Mouse (Mus musculus) stomach, embryonic 14.5 days (tissue): Measurements from ENCODE around the gene Znhit1. TPM values are rescaled to one million over a fixed set of nuclear protein-coding genes. Genes with fewer than 3 reads are reported as not detected.
"Not testable (repeated sequence)": the region's sequence is repeated elsewhere in the genome, so short reads cannot be mapped to it uniquely, and the experiment has no call there.

Experiments
- ATAC-seq: fragments of 200-750 bp; cut with Nextera tagmentation; 2 replicates; pipeline ENCODE4 v1.8.0; 2017; ENCODE audit warnings: low read depth, moderate TSS enrichment; ENCODE audit not compliant: insufficient number of reproducible peaks, insufficient read depth, low FRiP score
- H3K27ac ChIP-seq: fragments of 300-500 bp; sonication (generic); 2 replicates; pipeline ENCODE4 v1.5.1; 2014; ENCODE audit warnings: mild to moderate bottlenecking, low read length, moderate library complexity, mixed read lengths
- H3K27me3 ChIP-seq: fragments of 300-500 bp; sonication (generic); 2 replicates; pipeline ENCODE4 v1.6.1; 2014; ENCODE audit warnings: low read length, control low read depth, mixed read lengths; ENCODE audit not compliant: control insufficient read depth, insufficient read depth
- H3K36me3 ChIP-seq: fragments of 300-500 bp; sonication (generic); 2 replicates; pipeline ENCODE4 v1.6.1; 2014; ENCODE audit warnings: mild to moderate bottlenecking, control low read depth, low read length, moderate library complexity, mixed read lengths; ENCODE audit not compliant: control insufficient read depth, insufficient read depth
- H3K4me1 ChIP-seq: fragments of 300-500 bp; sonication (generic); 2 replicates; pipeline ENCODE4 v1.6.1; 2014; ENCODE audit warnings: low read length, control low read depth, mixed read lengths; ENCODE audit not compliant: control insufficient read depth, insufficient read depth
- H3K4me2 ChIP-seq: fragments of 300-500 bp; sonication (generic); replicated peaks from 2 replicates; pipeline ENCODE4 v1.6.1; 2014; ENCODE audit warnings: low read depth, low read length, control low read depth
- H3K4me3 ChIP-seq: fragments of 300-500 bp; sonication (generic); 2 replicates; pipeline ENCODE4 v1.5.1; 2014; ENCODE audit warnings: low read depth, low read length, control low read depth
- H3K9ac ChIP-seq: fragments of 300-500 bp; sonication (generic); replicated peaks from 2 replicates; pipeline ENCODE4 v1.6.1; 2014; ENCODE audit warnings: low read depth, mild to moderate bottlenecking, control low read depth, low read length, moderate library complexity, mixed read lengths
- H3K9me3 ChIP-seq: fragments of 300-500 bp; sonication (generic); 2 replicates; pipeline ENCODE4 v1.6.1; 2016; ENCODE audit warnings: low read depth, low read length, control low read depth; ENCODE audit not compliant: control insufficient read depth
- WGBS: fragments of 180-500 bp; shearing (Covaris S2); extraction: QIAGEN DNeasy Blood & Tissue Kit; methylation state at CpG from one replicate; pipeline ENCODE4 v1.1.7; 2014; 5-methylcytosine and 5-hydroxymethylcytosine counted together
- polyA plus RNA-seq: library from polyadenylated mRNA; unstranded; fragments of >200 nt; fragmentation: Nextera tagmentation; extraction: Ambion mirVana; gene quantifications from 2 replicates; pipeline ENCODE4 v1.2.1, GENCODE M21; 2014

Gene Znhit1
- polyA plus RNA-seq, 1 experiment from 2014 or later = 108 TPM

- H3K4me1 ChIP-seq = peaks cover 14% of the 10 kb centered on the region
- H3K9ac ChIP-seq = no peak overlapping the region
- H3K36me3 ChIP-seq = 0 out of 2 replicates have a peak, but pooled peaks cover 4% of the 10 kb centered on the region
- H3K4me2 ChIP-seq = no peak overlapping the region
- WGBS = 80% methylated on average over 4 of the region's 4 CpGs
- H3K27me3 ChIP-seq = no peaks in the 10 kb centered on the region
- H3K4me3 ChIP-seq = no peak overlapping the region
- H3K27ac ChIP-seq = no peak overlapping the region
- ATAC-seq = no peak
- H3K9me3 ChIP-seq = no peaks in the 10 kb centered on the region
Measured at GRCm38 (mm10) chr5:136955622-136956021, 32.2 kb downstream of the Znhit1 start.

GRCm38 (mm10) chr5:136953440-136953951 is 34.3 kb downstream of the Znhit1 start:
- no peak overlapping the region for H3K27ac ChIP-seq
- ATAC-seq = peak; percentile 19; the same call in 1 of the 2 replicates
- WGBS = 5% methylated on average over 12 of the region's 12 CpGs

DNA sequence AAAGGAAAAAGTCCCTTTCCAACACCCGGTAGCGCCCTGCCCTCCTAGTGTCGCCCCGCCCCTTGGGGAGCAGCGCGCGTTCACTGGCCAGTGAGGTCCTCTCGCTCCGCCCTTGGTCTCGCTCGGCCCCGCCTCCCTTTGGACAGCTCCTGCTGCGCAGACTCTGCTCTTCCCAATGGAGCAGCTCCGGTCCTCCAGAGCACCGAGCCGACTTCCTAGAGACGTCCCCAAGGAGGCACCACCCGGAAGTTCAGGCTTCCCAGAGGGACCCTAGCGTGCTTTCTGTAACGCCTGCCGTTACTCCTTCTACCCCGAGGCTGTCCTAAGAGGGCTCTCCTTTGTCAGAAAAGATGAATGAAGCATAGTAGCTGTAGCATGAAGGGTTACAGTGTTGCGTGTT is 34.8 kb downstream of the Znhit1 start, which contains the start of gene Fis1:
TSS of gene Fis1 (plus strand) at position 261 of the 400 bp plus-strand sequence.
- H3K9me3 ChIP-seq = no peaks in the 10 kb centered on the region
- peaks cover 6% of the 10 kb centered on the region for H3K4me1 ChIP-seq
- H3K4me3 ChIP-seq = peak within 1 kb of the TSS; percentile 57
- ATAC-seq = peak; percentile 99
- 0 out of 2 replicates have a peak, but pooled peaks cover 4% of the 10 kb centered on the region for H3K36me3 ChIP-seq
- WGBS = under 1% methylated on average over 23 of the region's 23 CpGs
- no peaks in the 10 kb centered on the region for H3K27me3 ChIP-seq
- H3K4me2 ChIP-seq = peak within 1 kb of the TSS; percentile 79
- H3K27ac ChIP-seq = no peak within 1 kb of the TSS
- peak within 1 kb of the TSS; percentile 81 for H3K9ac ChIP-seq

More at GRCm38 (mm10) chr5:136953440-136953951, 34.3 kb downstream of the Znhit1 start:
- H3K4me3 ChIP-seq = peak overlapping the region; percentile 57
- H3K4me2 ChIP-seq = peak overlapping the region; percentile 79
- peak overlapping the region; percentile 81 for H3K9ac ChIP-seq
- 0 out of 2 replicates have a peak, but pooled peaks cover 4% of the 10 kb centered on the region for H3K36me3 ChIP-seq
- no peaks in the 10 kb centered on the region for H3K9me3 ChIP-seq
- peaks cover 7% of the 10 kb centered on the region for H3K4me1 ChIP-seq
- H3K27me3 ChIP-seq = no peaks in the 10 kb centered on the region

DNA sequence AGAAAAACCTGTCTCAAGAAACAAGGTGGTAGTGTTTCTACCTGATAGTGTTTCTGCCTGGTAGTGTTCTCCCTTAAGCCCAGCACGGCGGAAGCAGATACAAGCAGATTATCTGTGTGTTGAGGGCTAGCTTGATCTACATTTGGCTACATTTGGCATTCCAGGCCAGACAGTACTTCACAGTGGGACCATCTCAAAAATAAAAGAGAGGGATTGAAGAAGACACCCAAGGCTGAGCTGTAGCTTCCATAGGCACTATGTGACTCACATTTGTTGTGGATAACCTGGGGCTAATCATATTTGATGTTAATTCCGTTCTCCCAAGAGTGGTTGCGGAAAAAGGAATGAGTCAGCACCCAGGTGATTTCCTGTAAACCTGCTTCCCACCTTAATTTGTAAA is 35.7 kb downstream of the Znhit1 start:
- Histone ChIP-seq H3K4me3 (no peak overlapping the region), H3K4me2 (no peak overlapping the region), H3K27ac (no peak overlapping the region), H3K27me3 (no peaks in the 10 kb centered on the region), H3K9ac (no peak overlapping the region), H3K4me1 (peaks cover 6% of the 10 kb centered on the region), H3K9me3 (no peaks in the 10 kb centered on the region), H3K36me3 (0 out of 2 replicates have a peak, but pooled peaks cover 4% of the 10 kb centered on the region)
- ATAC-seq = no peak
- 81% methylated on average over 4 of the region's 4 CpGs for WGBS

DNA sequence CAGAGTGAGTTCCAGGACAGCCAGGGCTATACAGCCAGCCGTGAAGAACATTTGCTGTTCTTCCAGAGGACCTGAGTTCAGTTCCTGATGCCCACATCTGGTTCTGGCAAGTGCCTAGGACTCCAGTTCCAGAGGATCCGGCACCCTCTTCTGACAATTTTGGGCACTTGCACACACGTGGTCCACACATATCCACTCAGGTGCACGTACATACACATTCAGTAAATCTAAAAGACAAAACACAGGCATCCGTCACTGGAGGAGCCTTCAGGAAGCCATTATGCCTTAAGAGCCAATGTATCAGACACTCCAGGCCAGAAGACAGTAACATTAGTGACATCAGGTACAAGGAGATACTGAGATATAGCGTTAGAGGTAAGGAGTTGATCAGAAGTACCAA is 37.3 kb downstream of the Znhit1 start:
- H3K27me3 ChIP-seq = no peaks in the 10 kb centered on the region
- H3K9ac ChIP-seq = no peak overlapping the region
- H3K4me2 ChIP-seq = no peak overlapping the region
- no peaks in the 10 kb centered on the region for H3K9me3 ChIP-seq
- no peak for ATAC-seq
- no peak overlapping the region for H3K27ac ChIP-seq
- H3K4me1 ChIP-seq = peaks cover 6% of the 10 kb centered on the region
- H3K36me3 ChIP-seq = 0 out of 2 replicates have a peak, but pooled peaks cover 2% of the 10 kb centered on the region
- 87% methylated on average over 6 of the region's 6 CpGs for WGBS
- H3K4me3 ChIP-seq = no peak overlapping the region

DNA sequence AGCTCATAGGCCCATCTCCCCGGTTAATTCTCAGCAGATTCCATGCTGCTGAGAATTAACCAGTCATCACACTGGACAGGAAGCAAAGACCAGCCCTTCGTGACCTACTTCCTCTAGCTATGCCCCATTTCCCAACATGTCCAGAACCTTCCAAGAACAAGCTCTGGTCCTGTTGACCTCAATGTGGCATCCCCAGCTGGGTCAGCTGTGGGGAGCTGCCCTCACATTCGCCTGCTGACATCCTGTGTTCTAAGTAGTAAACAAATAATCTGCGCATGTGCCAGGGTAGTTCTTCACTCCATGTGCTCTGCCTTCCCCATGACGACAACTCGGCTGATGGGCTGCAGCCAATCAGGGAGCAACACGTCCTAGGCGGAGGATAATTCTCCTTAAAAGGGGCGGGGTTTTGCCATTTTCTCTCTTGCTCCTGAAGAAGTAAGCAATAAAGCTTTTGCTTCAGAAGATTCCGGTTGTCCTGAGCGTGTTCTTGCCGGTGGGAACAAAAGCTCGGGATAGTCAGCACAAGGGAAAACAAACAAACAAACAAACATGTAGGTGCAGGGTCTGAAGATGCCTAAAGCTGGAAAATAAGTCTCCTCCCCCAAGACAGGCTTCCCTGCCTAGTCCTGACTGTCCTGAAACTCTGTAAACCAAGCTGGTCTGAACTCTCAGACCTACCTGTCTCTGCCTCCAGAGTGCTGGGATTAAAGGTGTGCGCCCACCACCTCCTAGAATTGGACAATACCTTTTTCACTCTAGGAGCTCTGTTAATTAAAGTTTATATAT is 38.1 kb downstream of the Znhit1 start:
- H3K4me1 ChIP-seq, H3K9me3 ChIP-seq, ATAC-seq, H3K36me3 ChIP-seq, H3K9ac ChIP-seq, H3K4me3 ChIP-seq, H3K4me2 ChIP-seq, H3K27ac ChIP-seq, H3K27me3 ChIP-seq: not testable (repeated sequence)
- 80% methylated on average over 14 of the region's 14 CpGs for WGBS

GRCm38 (mm10) chr5:136947874-136948273 is 39.9 kb downstream of the Znhit1 start:
- no peak overlapping the region for H3K4me3 ChIP-seq
- no peak overlapping the region for H3K4me2 ChIP-seq
- ATAC-seq = no peak
- H3K9me3 ChIP-seq = no peaks in the 10 kb centered on the region
- no peaks in the 10 kb centered on the region for H3K4me1 ChIP-seq
- H3K36me3 ChIP-seq = no peaks in the 10 kb centered on the region
- no peak overlapping the region for H3K9ac ChIP-seq
- no peaks in the 10 kb centered on the region for H3K27me3 ChIP-seq
- H3K27ac ChIP-seq = no peak overlapping the region

DNA sequence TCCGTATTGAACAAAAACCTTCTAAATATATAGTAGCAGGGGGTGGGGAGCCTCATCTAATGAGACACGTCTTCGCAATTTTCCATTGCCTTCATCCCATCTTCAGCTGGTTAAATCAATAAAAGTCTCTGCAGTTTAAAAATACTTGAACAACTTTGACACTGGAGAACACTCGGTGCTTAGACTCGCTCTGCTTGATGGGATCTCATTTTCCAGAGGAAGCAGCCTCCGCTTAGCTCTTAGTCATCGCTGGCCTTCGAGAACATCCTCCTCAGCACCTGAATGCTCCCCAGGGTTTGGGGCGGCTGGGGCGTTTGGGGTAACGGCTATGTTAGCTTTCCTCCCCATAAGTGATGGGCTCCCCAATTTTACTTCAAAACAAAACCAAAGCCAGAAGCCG is 42.7 kb downstream of the Znhit1 start:
- Histone ChIP-seq H3K36me3 (no peaks in the 10 kb centered on the region), H3K27me3 (no peaks in the 10 kb centered on the region), H3K4me1 (no peaks in the 10 kb centered on the region), H3K4me2 (no peak overlapping the region), H3K27ac (no peak overlapping the region), H3K9me3 (no peaks in the 10 kb centered on the region), H3K4me3 (no peak overlapping the region), H3K9ac (no peak overlapping the region)
- ATAC-seq = no peak
- WGBS = 76% methylated on average over 12 of the region's 12 CpGs
